Mouse (Mus musculus): ENCODE results near the gene Dis3l.

DNA sequence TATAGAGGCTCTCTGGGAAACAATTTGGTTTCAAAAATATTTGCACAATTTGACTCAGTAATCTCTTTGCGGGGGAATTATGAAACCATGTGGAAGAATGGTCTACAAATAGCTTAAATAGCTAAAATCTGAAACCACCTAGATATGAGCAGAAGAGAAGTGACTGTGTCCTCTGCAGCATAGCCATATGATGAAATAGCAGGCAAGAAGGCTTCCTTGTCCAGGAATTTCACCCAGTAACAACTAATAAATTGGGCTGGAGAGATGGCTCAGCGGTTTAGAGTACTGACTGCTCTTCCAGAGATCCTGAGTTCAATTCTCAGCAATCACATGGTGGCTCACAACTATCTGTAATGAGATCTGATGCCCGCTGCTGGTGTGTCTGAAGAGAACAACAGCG lies 80.1 kb downstream of the Dis3l start:
- TF ChIP-seq CTCF (IDR thresholded peaks at IDR 0.05; ENCODE audit: low read depth, low read length) (no peak), POLR2A (IDR thresholded peaks at IDR 0.05; ENCODE audit: insufficient read depth, low read length) (no peak)
